21 mouse cellular contexts compared by ENCODE assay signal in the genomic region with DNA sequence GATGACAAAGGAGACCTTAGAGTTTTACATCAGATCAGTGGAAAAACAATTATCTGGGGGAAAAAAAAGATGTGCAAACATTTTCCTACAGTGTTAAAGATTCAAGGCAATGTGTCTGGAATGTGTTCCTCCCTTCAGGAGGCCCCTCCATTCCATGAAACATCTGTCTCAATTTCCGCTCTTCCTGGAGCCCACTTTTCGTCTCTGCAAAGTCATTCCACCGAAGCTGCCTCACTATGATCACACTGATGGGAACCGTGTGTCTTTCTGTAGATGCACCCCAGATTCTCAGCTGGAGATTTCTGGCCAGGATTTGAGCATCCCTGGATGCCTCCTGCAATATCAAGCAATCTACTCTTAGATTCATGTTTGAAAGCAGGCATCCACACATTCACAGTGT. TPM values are rescaled to one million over a fixed set of nuclear protein-coding genes. Genes with fewer than 3 reads are reported as not detected.
DNase-seq lines count a peak whose midpoint lies in the region; ATAC-seq and TF ChIP-seq lines count a peak whose summit lies in the region.
"Had no signal": no experiment of that assay in that cellular context is flagged by ENCODE, and none has a peak within 500 bp of the region (broad histone marks: within the 10 kb centered on the region; RNA-seq: fewer than 3 reads in every experiment).

No protein-coding gene starts in this region.

- TF ChIP-seq POLR2A in embryonic fibroblast, embryonic 13.5 days (IDR thresholded peaks at IDR 0.05; ENCODE audit: low read depth, low read length) = no peak

- no peak for ATAC-seq in heart, embryonic 11.5 days (replicated peaks; ENCODE audit: insufficient number of reproducible peaks, low FRiP score, low TSS enrichment)
- no peak for ATAC-seq in stomach, embryonic 15.5 days (ENCODE audit: insufficient read depth, low FRiP score, low read depth)
- ATAC-seq: forebrain, embryonic 15.5 days had no signal

- no peaks in the 10 kb centered on the region for H3K27me3 ChIP-seq in heart, embryonic 11.5 days (ENCODE audit: control insufficient read depth, insufficient read depth, low read length)
- no peaks in the 10 kb centered on the region for H3K27me3 ChIP-seq in stomach, embryonic 15.5 days (replicated peaks)
- H3K27me3 ChIP-seq: forebrain, embryonic 15.5 days; lung, embryonic 15.5 days; megakaryocyte, embryonic 14.5 days had no signal

- no peaks in the 10 kb centered on the region for H3K36me3 ChIP-seq in heart, embryonic 11.5 days (ENCODE audit: control insufficient read depth, insufficient read depth, low read length)
- H3K36me3 ChIP-seq in stomach, embryonic 15.5 days = no peaks in the 10 kb centered on the region
- H3K36me3 ChIP-seq: forebrain, embryonic 15.5 days; hindbrain, embryonic 10.5 days; lung, embryonic 15.5 days had no signal

- H3K9me3 ChIP-seq in heart, embryonic 11.5 days (replicated peaks; ENCODE audit: control insufficient read depth, low read length) = no peaks in the 10 kb centered on the region
- H3K9me3 ChIP-seq in stomach, embryonic 15.5 days = no peaks in the 10 kb centered on the region
- H3K9me3 ChIP-seq: forebrain, embryonic 15.5 days; hindbrain, embryonic 10.5 days; lung, embryonic 15.5 days had no signal

- no peak overlapping the region for H3K27ac ChIP-seq in heart, embryonic 11.5 days (ENCODE audit: low read depth, low read length)
- H3K27ac ChIP-seq in embryonic fibroblast, embryonic 13.5 days (ENCODE audit: insufficient read depth, low read length) = peak overlapping the region; percentile 36; the same call in 1 of the 2 replicates
- peak overlapping the region; percentile 60; the same call in 1 of the 2 replicates for H3K27ac ChIP-seq in stomach, embryonic 15.5 days
- H3K27ac ChIP-seq: forebrain, embryonic 15.5 days; hindbrain, embryonic 10.5 days; lung, embryonic 15.5 days had no signal

- no peak overlapping the region for H3K9ac ChIP-seq in heart, embryonic 11.5 days (ENCODE audit: low read depth, low read length)
- H3K9ac ChIP-seq in stomach, embryonic 15.5 days = no peak overlapping the region
- H3K9ac ChIP-seq: forebrain, embryonic 15.5 days; lung, embryonic 15.5 days had no signal

- H3K4me1 ChIP-seq in heart, embryonic 11.5 days (ENCODE audit: control insufficient read depth, insufficient read depth, low read length) = no peaks in the 10 kb centered on the region
- H3K4me1 ChIP-seq in embryonic fibroblast, embryonic 13.5 days (ENCODE audit: control insufficient read depth, insufficient read depth, low read length) = no peaks in the 10 kb centered on the region; the same call in 1 of the 2 replicates
- H3K4me1 ChIP-seq in stomach, embryonic 15.5 days = 0 out of 2 replicates have a peak, but pooled peaks cover 2% of the 10 kb centered on the region
- H3K4me1 ChIP-seq: forebrain, embryonic 15.5 days; lung, embryonic 15.5 days; megakaryocyte, embryonic 14.5 days had no signal

- peak; percentile 88 for DNase-seq in heart, adult 11 months
- DNase-seq in kidney, postnatal 10 days = peak; percentile 6
- no peak for DNase-seq in kidney, postnatal 36 days
- no peak for DNase-seq in adrenal gland, postnatal 4 days (ENCODE audit: low spot score in 2 of 2)
- no peak for DNase-seq in ovary, adult 18-20 months (ENCODE audit: low spot score)
- DNase-seq: adrenal gland, postnatal 25 days; cerebellum, adult 11-12 months; gastrocnemius, postnatal 25 days; kidney, adult 8-10 months; left cerebral cortex, postnatal 4 days; right cerebral cortex, postnatal 4 days had no signal

- no peak overlapping the region for H3K4me2 ChIP-seq in heart, embryonic 11.5 days
- no peak overlapping the region for H3K4me2 ChIP-seq in stomach, embryonic 15.5 days
- H3K4me2 ChIP-seq: forebrain, embryonic 15.5 days; lung, embryonic 15.5 days had no signal

- no peak overlapping the region for H3K4me3 ChIP-seq in heart, embryonic 11.5 days (ENCODE audit: low read depth, low read length)
- no peak overlapping the region for H3K4me3 ChIP-seq in embryonic fibroblast, embryonic 13.5 days (ENCODE audit: insufficient read depth, low read length)
- no peak overlapping the region for H3K4me3 ChIP-seq in stomach, embryonic 15.5 days (replicated peaks)
- H3K4me3 ChIP-seq: forebrain, embryonic 15.5 days; hindbrain, embryonic 10.5 days; lung, embryonic 15.5 days; megakaryocyte, embryonic 14.5 days had no signal

- 70% methylated on average over 4 of the region's 4 CpGs for WGBS in heart, embryonic 11.5 days (ENCODE audit: insufficient replicate concordance)
- 20% methylated on average over 4 of the region's 4 CpGs for WGBS in stomach, embryonic 15.5 days

- no peak for TF ChIP-seq CTCF in embryonic fibroblast, embryonic 13.5 days (IDR thresholded peaks at IDR 0.05; ENCODE audit: borderline replicate concordance, insufficient read depth, low read length)

RNA-seq across cellular contexts. Expression of a gene that starts 24.2 kb away (rescaled TPM):
- not detected in 2 replicates for polyA plus RNA-seq in heart, embryonic 11.5 days (2014; fragmentation: Nextera tagmentation; extraction: Ambion mirVana)
- polyA plus RNA-seq in embryonic fibroblast, embryonic 13.5 days (2011; ENCODE audit: insufficient read length, low read depth, missing spikeins) = not detected in 2 replicates
- not detected in 2 replicates for polyA plus RNA-seq in stomach, embryonic 15.5 days (2015; fragmentation: Nextera tagmentation; extraction: Ambion mirVana)
- total RNA-seq in adrenal gland, postnatal 4 days (2021) = not detected
- total RNA-seq: adrenal gland, postnatal 25 days; gastrocnemius, postnatal 25 days; layer of hippocampus, postnatal 10 days; left cerebral cortex, postnatal 4 days; monocyte, adult 5-6 weeks had no signal
- polyA plus RNA-seq: cortical plate, adult 2 months; forebrain, embryonic 15.5 days; hindbrain, embryonic 10.5 days; lung, embryonic 15.5 days had no signal

RNA-seq across cellular contexts. Expression of a gene that starts 24.8 kb away (rescaled TPM):
- 0.23 and 0.30 TPM in 2 replicates for polyA plus RNA-seq in heart, embryonic 11.5 days (2014; fragmentation: Nextera tagmentation; extraction: Ambion mirVana)
- polyA plus RNA-seq in embryonic fibroblast, embryonic 13.5 days (2011; ENCODE audit: insufficient read length, low read depth, missing spikeins) = 0.49 TPM in 1 of 2 replicates, not detected in the other
- 1.1 and 1.2 TPM in 2 replicates for polyA plus RNA-seq in stomach, embryonic 15.5 days (2015; fragmentation: Nextera tagmentation; extraction: Ambion mirVana)
- under 1 TPM; 0.56 to 0.95 TPM for total RNA-seq in adrenal gland, postnatal 4 days (2021)
- total RNA-seq: adrenal gland, postnatal 25 days; monocyte, adult 5-6 weeks had no signal

RNA-seq across cellular contexts. Expression of a gene that starts 57.9 kb away (rescaled TPM):
- not detected in 2 replicates for polyA plus RNA-seq in heart, embryonic 11.5 days (2014; fragmentation: Nextera tagmentation; extraction: Ambion mirVana)
- polyA plus RNA-seq in embryonic fibroblast, embryonic 13.5 days (2011; ENCODE audit: insufficient read length, low read depth, missing spikeins) = not detected in 2 replicates
- polyA plus RNA-seq in stomach, embryonic 15.5 days (2015; fragmentation: Nextera tagmentation; extraction: Ambion mirVana) = not detected in 2 replicates
- not detected for total RNA-seq in adrenal gland, postnatal 4 days (2021)
- total RNA-seq: adrenal gland, postnatal 25 days; gastrocnemius, postnatal 25 days; monocyte, adult 5-6 weeks had no signal
- polyA plus RNA-seq: forebrain, embryonic 15.5 days; hindbrain, embryonic 10.5 days; lung, embryonic 15.5 days had no signal

Comparison
In these comparisons a context has a peak if more than half of its experiments do, and no peak if none do; other contexts are left out.
1. DNase-seq: peak in heart, adult 11 months (single experiment) and kidney, postnatal 10 days (single experiment); none in kidney, postnatal 36 days (0 of 2), adrenal gland, postnatal 4 days (0 of 2) and ovary, adult 18-20 months (single experiment).